Mouse (Mus musculus) erythroblast, adult 5-6 weeks (primary cell): ENCODE results near the gene Bnip1. TPM values are rescaled to one million over a fixed set of nuclear protein-coding genes. Genes with fewer than 3 reads are reported as not detected.

ENCODE experiments used
- ATAC-seq: replicated peaks from 2 replicates; pipeline ENCODE4 v1.8.0; 2016; ENCODE audit warnings: moderate number of reproducible peaks, mild to moderate bottlenecking, moderate TSS enrichment, inconsistent platforms; ENCODE audit not compliant: poor library complexity, low FRiP score, severe bottlenecking
- total RNA-seq, 2 experiments: library from RNA; stranded (forward) in 1 of 2; stranded (reverse) in 1 of 2; fragments of 150-400 nt in 1 of 2; fragments of 200-764, 138-1000 nt in 1 of 2; gene quantifications; 2 replicates each; pipeline versions ENCODE4 v1.2.3 to v1.2.4; 2015 to 2017; ENCODE audit warnings: low replicate concordance in 2 of 2

The Bnip1 gene
- 1.2 and 7.1 TPM in 2 replicates for total RNA-seq (2015; ENCODE audit: low replicate concordance)
- 6.4 and 8.3 TPM in 2 replicates for total RNA-seq (2017; ENCODE audit: low replicate concordance)

DNA sequence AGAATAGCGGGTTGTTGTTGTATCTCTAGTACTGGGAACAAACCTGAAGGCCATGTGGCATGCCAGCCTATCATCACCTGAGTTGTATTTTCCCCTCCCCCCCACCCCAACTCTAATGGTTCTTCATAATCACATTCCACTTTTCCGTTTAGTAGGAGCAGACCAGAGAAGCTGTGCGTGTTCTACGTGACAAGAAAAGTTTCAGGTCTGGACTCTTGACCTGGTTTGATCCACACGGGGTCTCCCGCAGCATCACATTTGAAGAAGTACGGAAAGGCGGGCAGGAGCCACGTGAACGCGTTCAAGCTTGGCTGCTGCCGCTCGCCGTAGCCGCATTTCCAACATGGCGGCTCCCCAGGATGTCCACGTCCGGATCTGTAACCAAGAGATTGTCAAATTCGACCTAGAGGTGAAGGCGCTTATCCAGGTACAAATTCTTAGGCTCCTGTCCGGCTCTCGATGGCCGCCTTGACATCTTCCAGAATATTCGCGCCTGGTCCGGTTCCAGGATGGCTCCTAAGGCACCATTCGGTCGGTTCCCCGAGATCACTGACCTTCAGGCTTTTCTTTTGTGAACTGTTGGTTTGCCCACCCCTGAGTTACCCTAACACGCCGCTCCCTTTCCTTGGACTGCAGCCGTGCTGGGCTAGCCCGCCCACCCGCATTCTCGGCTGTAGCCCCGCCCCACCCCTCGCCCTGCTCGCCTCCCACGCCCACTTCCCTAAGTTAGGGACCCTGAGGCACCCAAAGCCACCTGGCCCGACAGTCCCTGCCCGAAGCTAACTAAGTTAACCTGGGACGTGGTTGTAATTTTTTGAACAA is at the start of gene Bnip1:
Gene Bnip1, plus strand, starts transcription at position 317 of the 822 bp plus-strand sequence.
- peak; percentile 69 for ATAC-seq

DNA sequence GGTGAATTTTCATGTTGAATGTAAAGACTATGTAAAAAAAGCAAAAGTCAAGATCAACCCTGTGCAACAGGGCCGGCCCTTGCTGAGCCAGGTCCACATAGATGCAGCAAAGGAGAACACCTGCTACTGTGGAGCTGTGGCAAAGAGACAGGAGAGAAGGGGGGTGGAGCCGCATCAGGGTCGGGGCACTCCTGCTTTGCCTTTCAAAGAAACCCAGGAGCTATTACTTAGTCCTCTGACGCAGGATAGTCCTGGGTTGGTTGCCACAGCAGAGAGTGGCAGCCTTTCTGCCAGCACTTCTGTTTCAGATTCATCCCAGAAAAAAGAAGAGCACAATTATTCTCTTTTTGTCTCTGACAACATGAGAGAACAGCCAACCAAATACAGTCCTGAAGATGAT is 38.3 kb upstream of the Bnip1 start:
- no peak for ATAC-seq

DNA sequence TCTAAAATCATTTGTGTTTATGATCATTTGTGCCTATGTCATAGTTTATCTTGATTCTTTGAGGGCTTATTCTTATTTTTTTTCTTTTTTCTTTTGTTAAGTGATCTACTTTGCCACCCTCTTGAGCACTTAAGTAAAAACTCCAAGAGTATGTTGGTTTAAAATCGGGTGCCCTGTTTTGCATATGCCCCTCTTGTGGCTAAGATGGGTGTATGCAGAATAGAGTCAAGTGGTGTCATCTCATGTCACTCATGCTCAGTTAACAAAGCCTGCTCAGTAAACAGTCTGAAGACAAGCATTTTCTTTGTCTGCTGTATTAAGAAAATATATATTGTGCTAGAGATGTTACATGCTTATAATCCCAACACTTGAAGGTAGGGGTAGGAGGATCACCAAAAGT is 37.6 kb upstream of the Bnip1 start:
- no peak for ATAC-seq

DNA sequence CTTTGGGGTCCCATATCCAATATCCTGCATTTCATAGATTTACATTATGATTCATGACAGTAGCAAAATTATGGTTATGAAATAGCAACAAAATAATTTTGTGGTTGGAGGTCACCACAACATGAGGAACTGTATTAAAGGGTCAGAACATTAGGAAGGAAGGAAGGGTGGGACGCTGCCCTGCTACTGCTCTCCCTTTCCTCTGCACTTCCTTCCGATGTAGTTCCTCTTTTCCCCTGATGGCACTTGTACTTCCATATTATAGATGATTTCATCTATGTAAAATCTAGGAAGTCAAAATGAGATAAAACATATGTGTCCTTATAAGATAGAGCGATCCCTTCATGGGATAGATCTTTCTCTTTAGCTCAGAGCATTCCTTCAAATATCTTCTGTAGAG is 30.9 kb upstream of the Bnip1 start:
- ATAC-seq = no peak

DNA sequence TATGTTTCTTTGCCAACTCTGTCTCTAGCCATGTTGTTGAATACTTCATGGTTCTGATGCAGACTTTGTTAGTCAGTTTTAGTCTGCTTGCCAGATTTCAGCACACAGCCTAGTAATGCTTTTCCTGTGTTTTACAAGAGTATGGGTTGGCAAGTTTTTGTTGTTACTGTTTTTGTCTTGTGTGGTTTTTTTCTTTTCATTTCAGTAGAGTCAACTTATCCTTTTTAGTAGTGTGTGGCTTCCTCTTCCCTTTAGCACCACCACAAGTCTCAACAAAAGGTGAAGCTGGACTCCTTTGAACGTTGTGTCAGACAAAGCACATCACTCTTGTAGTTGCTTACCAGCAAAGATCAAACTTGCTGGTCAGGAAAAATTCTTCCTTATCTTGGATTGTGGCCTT is 28.6 kb upstream of the Bnip1 start:
- ATAC-seq = no peak

DNA sequence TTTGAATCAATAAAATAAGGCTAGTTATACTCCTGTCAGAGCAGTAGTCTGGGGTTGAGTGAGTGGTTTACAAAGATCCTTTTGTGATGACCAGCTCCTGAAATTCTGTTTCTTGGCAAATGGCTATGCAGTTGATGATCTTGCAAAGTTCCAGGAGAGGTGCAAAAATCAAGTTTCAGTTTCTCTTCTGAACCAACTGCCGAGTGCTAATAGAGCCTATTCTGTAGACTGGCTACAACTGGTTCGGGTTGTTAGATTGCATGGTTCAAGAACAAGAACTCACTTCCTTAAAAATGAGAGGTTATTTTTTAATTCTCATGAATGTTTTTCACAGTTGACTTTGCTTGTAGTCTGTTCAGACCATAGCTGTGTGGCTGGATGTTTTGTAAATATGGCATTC is 27.4 kb upstream of the Bnip1 start:
- ATAC-seq = 0 out of 2 replicates have a peak, but pooled peaks have one; percentile 27

DNA sequence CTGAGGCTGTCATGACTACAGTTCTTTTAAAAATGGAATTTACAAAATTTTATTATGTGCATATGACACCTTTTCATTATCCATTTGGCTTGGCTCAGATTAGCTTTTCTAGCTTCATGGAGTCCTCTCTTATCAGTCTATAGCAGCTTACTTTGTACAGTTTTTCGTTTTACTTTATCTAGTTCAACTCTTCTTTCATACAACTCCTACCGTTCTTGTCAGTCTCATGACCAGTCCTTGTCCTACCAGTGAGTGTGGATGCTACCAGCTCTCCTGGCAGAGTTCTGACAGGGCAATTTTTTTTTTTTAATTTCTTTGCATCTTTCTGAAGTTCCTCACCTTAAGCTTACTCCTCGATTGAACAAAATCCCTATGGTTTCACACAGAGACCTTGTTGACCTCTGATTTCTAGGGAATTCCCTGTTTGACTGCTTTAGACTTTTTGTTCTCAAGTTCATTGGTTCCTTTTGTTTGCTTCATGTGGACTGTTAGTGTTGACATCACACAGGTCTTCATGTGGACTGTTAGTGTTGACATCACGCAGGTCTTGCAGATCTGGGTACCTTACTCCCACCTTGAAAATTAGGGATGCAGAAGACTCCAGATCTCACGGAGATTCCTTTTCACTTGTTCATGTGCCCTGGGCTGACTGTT is 13.6 kb upstream of the Bnip1 start:
- ATAC-seq = peak; percentile 86

DNA sequence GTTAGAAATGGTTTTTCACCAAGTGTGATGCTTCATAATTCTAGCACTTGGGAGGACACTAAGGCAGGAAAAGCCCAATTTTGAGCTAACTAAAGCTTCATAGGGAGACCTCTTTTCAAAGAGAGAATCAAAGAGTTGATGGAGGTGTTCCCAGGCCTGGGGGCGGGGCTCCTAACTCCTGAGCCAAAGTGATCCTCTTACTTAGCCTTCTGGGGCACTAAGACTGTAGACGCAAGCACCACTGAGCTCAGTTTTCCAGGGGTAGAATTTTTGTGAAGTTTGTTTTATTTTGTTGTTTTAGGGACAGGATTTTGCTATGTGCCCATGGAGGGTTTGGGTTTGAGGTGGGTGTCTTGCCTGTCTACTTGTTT is 13.1 kb upstream of the Bnip1 start:
- ATAC-seq = peak; percentile 74

DNA sequence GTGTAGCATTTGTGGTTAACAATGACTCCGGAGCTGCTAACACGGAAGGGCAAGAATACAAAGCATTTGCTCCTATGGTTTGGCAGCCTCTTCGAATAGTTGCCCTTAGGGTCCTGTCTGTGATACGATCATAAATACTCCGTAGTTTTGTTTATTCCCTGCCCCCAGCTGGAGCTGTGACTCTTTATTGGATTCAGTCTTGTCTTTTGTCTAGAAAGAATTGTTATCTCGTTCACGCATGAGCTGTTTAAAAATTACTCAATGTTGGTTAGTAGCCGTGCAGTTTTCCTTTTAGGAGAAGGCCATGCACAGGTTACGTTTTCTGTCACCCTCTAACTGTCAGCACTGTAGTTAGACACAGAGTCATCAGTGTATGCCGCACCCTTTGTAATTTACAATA is 4.7 kb upstream of the Bnip1 start:
- ATAC-seq = no peak

DNA sequence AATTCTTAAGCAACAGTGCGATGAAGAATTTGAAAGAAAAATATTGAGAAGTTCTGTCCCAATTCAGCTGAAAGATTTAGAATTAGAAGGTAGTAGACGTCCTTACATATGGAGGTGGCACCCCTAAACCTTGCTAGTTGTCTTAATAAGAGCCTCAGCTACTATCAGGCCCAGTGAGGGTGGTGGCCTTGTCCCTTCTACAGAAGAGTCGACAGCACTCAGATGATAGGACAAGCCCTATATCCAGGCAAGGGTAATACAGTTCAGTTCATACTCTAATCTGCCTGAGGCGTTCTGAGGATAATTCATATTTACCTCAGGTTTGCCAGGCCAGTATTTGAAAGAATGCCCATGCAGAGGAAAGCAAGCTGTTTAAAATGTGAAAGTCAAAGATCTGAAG is 2.9 kb upstream of the Bnip1 start:
- ATAC-seq = no peak

DNA sequence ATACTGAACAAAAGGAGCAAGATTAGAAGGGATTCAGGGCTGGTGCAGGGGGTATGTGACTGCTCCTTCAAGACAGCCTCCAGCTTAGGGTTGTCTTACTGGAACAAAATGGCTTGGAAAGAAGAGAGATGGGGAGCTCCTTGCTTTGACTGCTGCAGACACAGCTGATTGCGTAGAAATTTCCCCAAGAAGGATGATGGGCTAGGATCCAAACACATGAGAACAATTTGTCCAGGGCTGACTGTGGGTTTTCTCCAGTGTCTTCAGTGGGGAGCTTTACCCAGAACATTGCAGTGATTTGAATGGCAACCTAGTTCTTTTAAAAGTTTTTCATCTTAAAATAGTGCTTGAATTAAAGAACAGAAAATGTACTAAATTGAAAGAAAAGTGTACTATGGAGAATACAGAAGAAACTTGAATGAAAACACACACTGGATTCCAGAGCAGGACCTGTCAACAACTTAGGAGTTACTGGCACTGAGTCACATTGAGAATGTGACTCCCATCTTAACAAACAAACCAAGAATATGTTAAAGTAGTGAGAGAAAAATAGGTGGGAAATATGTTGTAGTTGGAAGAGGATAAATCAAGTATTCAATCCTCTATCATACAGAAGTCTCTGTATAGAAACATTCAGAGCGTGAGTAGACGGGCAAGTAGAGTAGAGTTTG is 2.3 kb upstream of the Bnip1 start:
- ATAC-seq = no peak

DNA sequence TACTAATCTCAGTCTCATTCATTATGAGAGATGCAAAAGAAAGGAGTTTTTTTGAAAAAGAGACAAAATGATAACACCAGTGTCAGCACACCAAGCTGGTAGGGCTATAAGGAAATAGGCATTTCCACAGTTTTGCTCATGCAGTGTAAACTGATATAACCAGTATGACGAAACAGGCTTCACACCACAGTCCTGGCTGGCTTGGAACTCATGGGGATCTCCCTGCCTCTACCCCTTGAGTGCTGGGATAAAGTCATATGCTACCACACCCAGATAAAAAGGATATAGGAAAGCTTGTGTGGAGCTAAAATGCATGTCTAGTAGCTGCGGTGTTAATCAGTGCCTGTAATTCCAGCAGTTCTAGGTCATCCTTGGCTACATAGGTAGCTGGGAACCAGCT is 1.4 kb upstream of the Bnip1 start:
- no peak for ATAC-seq

DNA sequence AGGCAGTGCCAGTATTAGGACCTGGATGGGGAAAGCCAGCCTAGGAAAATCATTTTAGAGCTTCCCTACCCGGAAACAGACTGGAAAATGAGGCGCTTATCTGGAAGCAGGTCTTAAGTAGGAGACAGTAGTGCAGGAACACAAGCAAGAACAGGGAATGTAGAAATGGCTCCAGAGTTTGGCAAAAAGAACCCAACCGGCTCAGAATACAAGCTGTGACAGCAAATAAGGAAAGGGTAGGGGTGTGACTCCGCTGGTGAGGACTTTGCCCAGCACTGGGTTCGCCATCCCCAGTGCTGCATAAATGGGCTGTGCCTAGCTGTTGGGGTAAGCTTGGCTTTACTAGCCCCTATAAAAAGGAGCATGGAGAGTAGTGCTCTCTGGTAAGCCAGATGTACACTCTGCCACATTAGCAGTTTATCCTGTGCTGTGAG is 761 bp downstream of the Bnip1 start:
- ATAC-seq = no peak

DNA sequence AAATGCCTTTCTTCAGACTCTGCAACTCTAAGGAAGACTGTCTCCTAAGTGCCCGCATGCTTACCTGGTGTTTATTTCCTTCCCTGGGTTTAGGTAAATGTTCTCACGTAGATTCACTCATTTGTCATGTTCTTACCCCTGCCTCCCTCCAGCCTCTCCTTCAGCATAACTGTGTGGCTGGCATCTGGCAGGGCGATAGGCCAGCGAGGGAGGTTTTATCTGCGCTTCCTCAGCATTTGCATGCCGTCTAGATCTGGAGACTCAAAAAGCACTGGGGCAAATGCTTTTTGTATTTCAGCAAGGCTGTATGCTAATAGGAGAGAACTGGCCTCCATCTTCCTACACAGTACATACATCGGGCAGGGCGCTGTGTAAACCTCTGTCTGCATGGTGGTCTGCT is 3.7 kb downstream of the Bnip1 start:
- peak; percentile 72 for ATAC-seq

DNA sequence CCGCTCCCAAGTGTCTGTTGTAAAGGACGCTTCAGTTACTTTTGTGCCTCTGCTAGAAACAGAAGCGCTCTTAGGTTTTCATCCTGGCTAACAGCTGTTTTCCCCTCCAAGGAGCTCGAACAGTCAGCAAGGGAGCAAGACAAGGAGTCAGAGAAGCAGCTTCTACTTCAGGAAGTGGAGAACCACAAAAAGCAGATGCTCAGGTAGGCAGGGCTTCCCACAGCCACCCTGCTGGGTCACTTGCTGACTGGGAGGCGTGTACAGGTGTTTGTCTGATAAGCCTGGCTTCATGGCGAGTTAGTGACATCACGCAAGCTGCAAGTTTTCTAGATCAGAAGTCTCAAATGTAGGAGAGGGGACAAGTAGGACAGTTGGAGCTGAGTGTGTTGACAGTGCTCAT is 5.7 kb downstream of the Bnip1 start:
- ATAC-seq = no peak

DNA sequence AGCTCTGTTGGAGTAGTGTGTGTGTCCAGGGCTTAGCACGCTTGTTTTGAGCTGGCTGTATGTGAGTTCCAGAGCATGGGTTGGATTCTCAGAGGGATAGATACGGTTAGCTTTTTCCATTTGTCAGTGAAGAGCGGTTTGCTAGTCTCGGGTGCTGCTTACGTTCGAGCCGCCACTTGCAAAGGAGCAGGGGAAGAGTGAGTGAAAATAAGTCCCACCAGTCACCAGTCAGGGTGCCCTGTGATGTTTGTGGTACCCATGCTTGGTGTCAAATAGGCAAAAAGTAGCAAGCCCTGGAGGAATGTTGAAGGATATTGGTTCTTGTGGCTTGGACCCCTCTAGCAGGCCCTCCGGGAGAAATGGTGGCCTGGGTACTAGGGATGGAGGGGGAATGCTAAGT is 8.1 kb downstream of the Bnip1 start:
- no peak for ATAC-seq

DNA sequence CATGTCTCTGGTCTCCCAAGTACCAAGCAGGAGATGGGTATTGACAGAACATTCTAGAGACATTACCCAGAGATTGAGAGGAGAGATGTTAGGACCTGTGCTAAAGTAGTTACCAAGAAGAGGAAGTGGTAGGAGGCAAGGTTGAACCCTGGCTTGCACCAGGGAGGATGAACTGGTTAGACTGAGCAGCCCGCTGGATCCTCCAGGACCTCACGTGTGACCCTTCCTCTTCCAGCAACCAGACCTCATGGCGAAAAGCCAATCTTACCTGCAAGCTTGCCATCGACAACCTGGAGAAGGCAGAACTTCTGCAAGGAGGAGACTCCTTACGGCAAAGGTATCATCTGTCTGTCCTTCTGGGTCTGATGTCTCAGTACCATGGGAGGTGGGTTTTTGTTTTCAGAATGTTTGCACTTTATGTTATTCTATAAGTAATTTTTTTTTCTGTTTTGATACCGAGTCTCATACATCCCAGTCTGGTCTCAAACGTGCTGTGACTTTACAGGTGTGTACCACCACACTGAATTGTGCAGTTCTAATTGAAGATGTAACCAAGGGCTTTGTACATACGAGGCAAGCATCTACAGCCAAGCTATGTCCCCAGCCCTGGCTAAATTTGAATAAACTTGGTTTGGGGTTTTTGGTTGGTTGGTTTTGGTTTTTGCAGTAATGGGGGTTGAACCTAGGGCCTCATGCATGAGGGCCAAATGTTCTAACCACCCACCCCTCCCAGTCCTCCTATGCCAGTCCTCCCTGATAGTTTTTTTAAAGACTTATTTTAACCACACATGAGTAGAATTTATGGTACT is 8.8 kb downstream of the Bnip1 start:
- no peak for ATAC-seq

DNA sequence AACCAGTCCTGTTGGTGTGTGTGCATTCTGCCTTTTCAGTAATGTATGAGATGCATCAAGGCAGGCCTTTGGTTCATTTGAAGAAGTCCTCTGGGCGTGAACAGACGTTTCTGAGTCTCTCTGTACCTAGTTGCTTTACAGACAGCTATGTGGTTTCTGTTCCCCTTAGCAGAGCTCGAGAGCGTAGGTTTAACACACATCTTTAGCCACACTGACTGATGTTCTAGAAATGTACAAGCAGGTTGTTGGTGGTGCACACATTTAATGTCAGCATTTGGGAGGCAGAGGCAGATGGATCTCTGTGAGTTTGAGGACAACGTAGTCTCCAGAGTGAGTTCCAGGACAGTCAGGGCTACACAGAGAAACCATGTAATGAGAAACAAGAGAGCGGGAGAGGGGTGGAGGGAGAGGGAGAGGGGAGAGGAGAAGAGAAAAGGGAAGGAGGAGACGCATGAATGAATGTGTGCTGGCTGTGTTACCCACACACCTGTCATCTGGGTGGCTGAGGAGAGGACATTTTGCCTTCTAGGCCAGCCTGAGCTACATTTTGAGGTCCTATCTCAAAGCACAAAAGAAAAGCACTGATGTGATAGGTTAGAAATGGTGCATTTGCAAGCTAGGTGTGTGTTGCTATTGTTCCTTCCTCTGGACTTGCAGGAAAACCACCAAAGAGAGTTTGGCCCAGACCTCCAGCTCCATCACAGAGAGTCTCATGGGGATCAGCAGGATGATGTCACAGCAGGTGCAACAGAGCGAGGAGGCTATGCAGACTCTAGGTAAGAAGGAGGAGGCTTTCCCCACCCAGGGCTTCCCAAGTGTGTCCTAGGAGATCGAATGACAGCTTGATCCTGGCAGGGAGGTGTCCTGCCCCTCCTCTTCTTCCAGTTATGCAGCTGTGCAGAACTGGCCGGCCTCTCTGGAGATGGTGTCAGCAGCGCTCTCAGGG is 9.7 kb downstream of the Bnip1 start:
- no peak for ATAC-seq

DNA sequence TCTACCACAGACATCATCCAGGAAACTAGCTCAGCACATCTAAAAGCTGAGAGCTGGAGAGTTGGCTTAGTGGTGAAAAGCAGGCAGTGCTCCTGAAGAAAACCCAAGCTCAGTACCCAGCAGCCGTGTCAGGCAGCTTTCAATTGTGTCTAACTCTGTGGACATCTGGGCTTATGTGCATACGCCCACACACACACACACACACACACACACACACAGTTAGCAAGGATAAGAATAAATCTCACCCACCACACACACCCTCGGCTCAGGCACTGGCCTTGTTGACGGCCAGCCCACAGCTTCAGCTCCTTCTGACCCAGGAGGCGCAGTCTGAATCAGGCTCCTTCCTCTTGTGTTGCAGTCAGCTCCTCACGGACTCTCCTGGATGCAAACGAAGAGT is 10.7 kb downstream of the Bnip1 start:
- ATAC-seq = no peak
